Mouse (Mus musculus): Measurements from ENCODE around the gene Adamts2. TPM values are rescaled to one million over a fixed set of nuclear protein-coding genes. Genes with fewer than 3 reads are reported as not detected.

Gene Adamts2
- total and polyA plus RNA-seq, 3 experiments, result not detected

DNA sequence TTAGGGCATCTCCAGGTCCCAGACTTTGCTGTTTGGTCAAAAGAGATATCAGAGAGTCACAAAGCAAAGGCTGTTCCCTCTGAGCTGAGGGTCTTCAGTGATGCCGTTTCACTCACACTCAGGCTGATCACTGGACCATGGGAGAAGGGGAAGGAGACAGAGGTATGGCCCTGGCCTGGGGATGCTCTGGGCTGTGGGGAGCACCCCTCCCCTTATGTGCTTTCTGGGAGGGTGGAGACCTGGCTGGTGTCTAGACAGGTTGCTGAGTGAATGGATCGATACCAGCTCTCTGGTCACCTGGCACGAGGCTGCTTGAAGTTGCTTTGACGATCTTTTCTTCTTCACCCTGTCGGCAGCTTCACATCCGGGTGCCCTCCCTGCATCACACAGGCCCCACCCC, 113.2 kb downstream of the Adamts2 start:
- H3K4me3 ChIP-seq (replicated peaks in 1 of 3; ENCODE audit: low read depth in 2 of 3, low read length in 2 of 3, poor library complexity in 1 of 3), result no peak overlapping the region
- H3K27me3 ChIP-seq (replicated peaks), result peaks cover 93% of the 10 kb centered on the region
- H3K36me3 ChIP-seq (replicated peaks in 1 of 2; ENCODE audit: control insufficient read depth in 1 of 2, insufficient read depth in 1 of 2, low read length in 1 of 2), result no peaks in the 10 kb centered on the region
- in situ Hi-C loops (cut with MboI; ENCODE audit: low pct_ligation_motif_present, low pct_unique_long_range_greater_than_20kb, low sequenced_read_pairs), result no loop called here
- dilution Hi-C loops (cut with MboI; ENCODE audit: extremely low pct_ligation_motif_present, extremely low pct_unique_long_range_greater_than_20kb, low sequenced_read_pairs), result no loop called here
- H3K4me2 ChIP-seq (ENCODE audit: insufficient read depth, low read depth, poor library complexity, severe bottlenecking), result no peak overlapping the region
- no peak overlapping the region for H3K9ac ChIP-seq (ENCODE audit: insufficient read depth, low read depth)
- no peaks in the 10 kb centered on the region for H3K9me3 ChIP-seq (replicated peaks; ENCODE audit: low read length)
- H3K79me2 ChIP-seq (replicated peaks; ENCODE audit: control insufficient read depth, extremely low read depth, insufficient read depth, poor library complexity, severe bottlenecking), result no peaks in the 10 kb centered on the region
- no peak for DNase-seq (ENCODE audit: extremely low read depth)
- H3K27ac ChIP-seq (ENCODE audit: insufficient read depth, low read depth), result no peak overlapping the region
- H3K4me1 ChIP-seq (ENCODE audit: control insufficient read depth in 1 of 2, insufficient read depth in 2 of 2), result no peaks in the 10 kb centered on the region
- TF ChIP-seq KAT2A (IDR thresholded peaks at IDR 0.05; ENCODE audit: insufficient replicate concordance, low read length), result no peak
- TF ChIP-seq MYC (IDR thresholded peaks at IDR 0.05; ENCODE audit: low read depth, low read length), result no peak
- TF ChIP-seq ZKSCAN1 (IDR thresholded peaks at IDR 0.05; ENCODE audit: borderline replicate concordance, low read depth, low read length), result no peak
- no peak for TF ChIP-seq MXI1 (IDR thresholded peaks at IDR 0.05; ENCODE audit: low read depth, low read length)
- no peak for TF ChIP-seq RAD21 (IDR thresholded peaks at IDR 0.05; ENCODE audit: low read depth, low read length)
- TF ChIP-seq USF1 (IDR thresholded peaks at IDR 0.05; ENCODE audit: low read depth, low read length), result no peak
- no peak for TF ChIP-seq PAX5 (IDR thresholded peaks at IDR 0.05; ENCODE audit: low read length)
- TF ChIP-seq CTCF (conservative IDR thresholded peaks at IDR 0.05 in 1 of 2, IDR thresholded peaks at IDR 0.05 in 1 of 2; ENCODE audit: low read depth in 2 of 2, low read length in 2 of 2), result no peak
- TF ChIP-seq CHD2 (IDR thresholded peaks at IDR 0.05; ENCODE audit: low read length), result no peak
- TF ChIP-seq ETS1 (conservative IDR thresholded peaks at IDR 0.05; ENCODE audit: low read depth, low read length), result no peak
- TF ChIP-seq SMC3 (IDR thresholded peaks at IDR 0.05; ENCODE audit: low read depth, low read length), result no peak
- no peak for TF ChIP-seq ZMIZ1 (IDR thresholded peaks at IDR 0.05; ENCODE audit: low read depth, low read length)
- no peak for TF ChIP-seq IRF4 (IDR thresholded peaks at IDR 0.05; ENCODE audit: low read depth, low read length)
- TF ChIP-seq TCF12 (IDR thresholded peaks at IDR 0.05; ENCODE audit: low read depth, low read length), result no peak
- no peak for TF ChIP-seq JUN (IDR thresholded peaks at IDR 0.05; ENCODE audit: insufficient read depth, low read depth, low read length)

GRCm38 (mm10) chr11:50717381-50717897, 115.6 kb downstream of the Adamts2 start:
- Histone ChIP-seq H3K79me2 (replicated peaks; ENCODE audit: control insufficient read depth, extremely low read depth, insufficient read depth, poor library complexity, severe bottlenecking) (no peaks in the 10 kb centered on the region), H3K9me3 (replicated peaks; ENCODE audit: low read length) (no peaks in the 10 kb centered on the region), H3K4me3 (replicated peaks in 1 of 3; ENCODE audit: low read depth in 2 of 3, low read length in 2 of 3, poor library complexity in 1 of 3) (no peak overlapping the region), H3K36me3 (replicated peaks in 1 of 2; ENCODE audit: control insufficient read depth in 1 of 2, insufficient read depth in 1 of 2, low read length in 1 of 2) (no peaks in the 10 kb centered on the region), H3K27me3 (replicated peaks) (peaks cover 96% of the 10 kb centered on the region), H3K4me2 (ENCODE audit: insufficient read depth, low read depth, poor library complexity, severe bottlenecking) (no peak overlapping the region), H3K9ac (ENCODE audit: insufficient read depth, low read depth) (no peak overlapping the region), H3K27ac (ENCODE audit: insufficient read depth, low read depth) (no peak overlapping the region), H3K4me1 (ENCODE audit: control insufficient read depth in 1 of 2, insufficient read depth in 2 of 2) (no peaks in the 10 kb centered on the region)
- DNase-seq (ENCODE audit: extremely low read depth), result no peak
- TF ChIP-seq ZNF384 (IDR thresholded peaks at IDR 0.05; ENCODE audit: low read depth, low read length) (no peak), POLR2AphosphoS2 (IDR thresholded peaks at IDR 0.05; ENCODE audit: low read depth, low read length) (no peak), ZMIZ1 (IDR thresholded peaks at IDR 0.05; ENCODE audit: low read depth, low read length) (no peak), SMC3 (IDR thresholded peaks at IDR 0.05; ENCODE audit: low read depth, low read length) (no peak), ETS1 (conservative IDR thresholded peaks at IDR 0.05; ENCODE audit: low read depth, low read length) (no peak), JUND (conservative IDR thresholded peaks at IDR 0.05; ENCODE audit: low read depth, low read length) (no peak), E2F4 (IDR thresholded peaks at IDR 0.05; ENCODE audit: insufficient replicate concordance, low read depth, low read length) (no peak), RCOR1 (conservative IDR thresholded peaks at IDR 0.05; ENCODE audit: low read depth, low read length) (no peak), RAD21 (IDR thresholded peaks at IDR 0.05; ENCODE audit: low read depth, low read length) (no peak), NELFE (IDR thresholded peaks at IDR 0.05; ENCODE audit: low read depth, low read length) (no peak), MYC (IDR thresholded peaks at IDR 0.05; ENCODE audit: low read depth, low read length) (no peak), CHD1 (IDR thresholded peaks at IDR 0.05; ENCODE audit: low read depth, low read length) (no peak), CHD2 (IDR thresholded peaks at IDR 0.05; ENCODE audit: low read length) (no peak), MXI1 (IDR thresholded peaks at IDR 0.05; ENCODE audit: low read depth, low read length) (no peak), GABPA (IDR thresholded peaks at IDR 0.05; ENCODE audit: insufficient replicate concordance, low read depth, low read length) (no peak), MAFK (IDR thresholded peaks at IDR 0.05; ENCODE audit: insufficient replicate concordance, low read length) (no peak), MAX (IDR thresholded peaks at IDR 0.05; ENCODE audit: low read length) (no peak), ELF1 (IDR thresholded peaks at IDR 0.05; ENCODE audit: low read depth, low read length) (no peak)
- dilution Hi-C loops (cut with MboI; ENCODE audit: extremely low pct_ligation_motif_present, extremely low pct_unique_long_range_greater_than_20kb, low sequenced_read_pairs), result no loop called here
- in situ Hi-C loops (cut with MboI; ENCODE audit: low pct_ligation_motif_present, low pct_unique_long_range_greater_than_20kb, low sequenced_read_pairs), result no loop called here

Data from CH12.LX (cell line).